Mouse (Mus musculus): ENCODE measurements at regions not wholly inside any gene's neighbourhood (a gene's known extent, or its start where the extent isn't known, plus 50 kb on each side); places are given as distances from the start of the nearest gene placed in this dataset.

- H3K27ac ChIP-seq, result no peak overlapping the region
These were observed 116.3 kb upstream of the Maf start for GRCm38 (mm10) chr8:115823673-115824477.

GRCm38 (mm10) chr8:115813426-115813825, 105.8 kb upstream of the Maf start:
- Histone ChIP-seq H3K27me3 (no peaks in the 10 kb centered on the region), H3K4me2 (replicated peaks) (no peak overlapping the region), H3K9ac (no peak overlapping the region), H3K27ac (no peak overlapping the region), H3K9me3 (no peaks in the 10 kb centered on the region), H3K4me3 (no peak overlapping the region), H3K4me1 (no peaks in the 10 kb centered on the region), H3K36me3 (no peaks in the 10 kb centered on the region)
- no peak for ATAC-seq (ENCODE audit: low FRiP score, low read depth)
- WGBS, result 60% methylated on average over 4 of the region's 4 CpGs

More at GRCm38 (mm10) chr8:115823673-115824477, 116.3 kb upstream of the Maf start:
- Histone ChIP-seq H3K4me1 (peaks cover 20% of the 10 kb centered on the region; the same call in 1 of the 2 replicates), H3K36me3 (no peaks in the 10 kb centered on the region), H3K4me3 (no peak overlapping the region), H3K9me3 (no peaks in the 10 kb centered on the region), H3K4me2 (replicated peaks) (no peak overlapping the region), H3K9ac (no peak overlapping the region), H3K27me3 (no peaks in the 10 kb centered on the region)
- WGBS, result 30% methylated on average over 8 of the region's 8 CpGs
- peak; percentile 32; the same call in 1 of the 2 replicates for ATAC-seq (ENCODE audit: low FRiP score, low read depth)

- H3K4me1 ChIP-seq, result peaks cover 6% of the 10 kb centered on the region; the same call in 1 of the 2 replicates
- no peak overlapping the region for H3K27ac ChIP-seq
- H3K4me2 ChIP-seq (replicated peaks), result no peak overlapping the region
- H3K9ac ChIP-seq, result no peak overlapping the region
- no peaks in the 10 kb centered on the region for H3K36me3 ChIP-seq
- no peak for ATAC-seq (ENCODE audit: low FRiP score, low read depth)
- H3K9me3 ChIP-seq, result no peaks in the 10 kb centered on the region
- no peaks in the 10 kb centered on the region for H3K27me3 ChIP-seq
- H3K4me3 ChIP-seq, result no peak overlapping the region
- WGBS, result 20% methylated on average over 9 of the region's 9 CpGs
These were observed 99.0 kb upstream of the Maf start for GRCm38 (mm10) chr8:115806579-115806978.

GRCm38 (mm10) chr8:115806139-115806538, 98.5 kb upstream of the Maf start:
- WGBS, result 41% methylated on average over 6 of the region's 6 CpGs
- no peaks in the 10 kb centered on the region for H3K27me3 ChIP-seq
- no peaks in the 10 kb centered on the region for H3K9me3 ChIP-seq
- H3K4me3 ChIP-seq, result no peak overlapping the region
- H3K27ac ChIP-seq, result no peak overlapping the region
- H3K9ac ChIP-seq, result no peak overlapping the region
- no peak for ATAC-seq (ENCODE audit: low FRiP score, low read depth)
- no peak overlapping the region for H3K4me2 ChIP-seq (replicated peaks)
- H3K36me3 ChIP-seq, result no peaks in the 10 kb centered on the region
- H3K4me1 ChIP-seq, result peaks cover 6% of the 10 kb centered on the region; the same call in 1 of the 2 replicates

- no peak overlapping the region for H3K27ac ChIP-seq
- WGBS, result 82% methylated on average over 1 of the region's 1 CpGs
- no peak for ATAC-seq (ENCODE audit: low FRiP score, low read depth)
- no peaks in the 10 kb centered on the region for H3K9me3 ChIP-seq
- no peak overlapping the region for H3K4me3 ChIP-seq
- H3K27me3 ChIP-seq, result no peaks in the 10 kb centered on the region
- peaks cover 3% of the 10 kb centered on the region; the same call in 1 of the 2 replicates for H3K4me1 ChIP-seq
- H3K9ac ChIP-seq, result no peak overlapping the region
- no peak overlapping the region for H3K4me2 ChIP-seq (replicated peaks)
- no peaks in the 10 kb centered on the region for H3K36me3 ChIP-seq
These were observed 86.0 kb upstream of the Maf start for GRCm38 (mm10) chr8:115793587-115793986.

- Histone ChIP-seq H3K27ac (no peak overlapping the region), H3K27me3 (no peaks in the 10 kb centered on the region), H3K9ac (no peak overlapping the region), H3K36me3 (no peaks in the 10 kb centered on the region), H3K4me1 (no peaks in the 10 kb centered on the region), H3K4me3 (no peak overlapping the region), H3K9me3 (peaks cover 3% of the 10 kb centered on the region; the same call in 1 of the 2 replicates), H3K4me2 (replicated peaks) (no peak overlapping the region)
- 74% methylated on average over 6 of the region's 6 CpGs for WGBS
- no peak for ATAC-seq (ENCODE audit: low FRiP score, low read depth)
These were observed 80.8 kb upstream of the Maf start for GRCm38 (mm10) chr8:115788421-115788820.

- no peak for ATAC-seq (ENCODE audit: low FRiP score, low read depth)
These were observed 78.6 kb upstream of the Maf start for GRCm38 (mm10) chr8:115786185-115786584.

GRCm38 (mm10) chr8:115785769-115786168, 78.2 kb upstream of the Maf start:
- Histone ChIP-seq H3K4me1 (no peaks in the 10 kb centered on the region), H3K4me2 (replicated peaks) (no peak overlapping the region), H3K4me3 (no peak overlapping the region), H3K27ac (no peak overlapping the region), H3K36me3 (no peaks in the 10 kb centered on the region), H3K9me3 (peaks cover 3% of the 10 kb centered on the region; the same call in 1 of the 2 replicates), H3K9ac (no peak overlapping the region), H3K27me3 (no peaks in the 10 kb centered on the region)
- no peak for ATAC-seq (ENCODE audit: low FRiP score, low read depth)
- 93% methylated on average over 3 of the region's 3 CpGs for WGBS

More at GRCm38 (mm10) chr8:115786185-115786584, 78.6 kb upstream of the Maf start:
- Histone ChIP-seq H3K27ac (no peak overlapping the region), H3K27me3 (no peaks in the 10 kb centered on the region), H3K4me2 (replicated peaks) (no peak overlapping the region), H3K9ac (no peak overlapping the region), H3K4me3 (no peak overlapping the region), H3K9me3 (peaks cover 3% of the 10 kb centered on the region; the same call in 1 of the 2 replicates), H3K4me1 (no peaks in the 10 kb centered on the region), H3K36me3 (no peaks in the 10 kb centered on the region)
- 95% methylated on average over 4 of the region's 4 CpGs for WGBS

- no peaks in the 10 kb centered on the region for H3K36me3 ChIP-seq
- no peak overlapping the region for H3K4me3 ChIP-seq
- no peak overlapping the region for H3K27ac ChIP-seq
- H3K9me3 ChIP-seq, result peaks cover 3% of the 10 kb centered on the region; the same call in 1 of the 2 replicates
- no peak overlapping the region for H3K4me2 ChIP-seq (replicated peaks)
- 91% methylated on average over 6 of the region's 6 CpGs for WGBS
- no peaks in the 10 kb centered on the region for H3K27me3 ChIP-seq
- H3K9ac ChIP-seq, result no peak overlapping the region
- no peak for ATAC-seq (ENCODE audit: low FRiP score, low read depth)
- no peaks in the 10 kb centered on the region for H3K4me1 ChIP-seq
These were observed 75.8 kb upstream of the Maf start for GRCm38 (mm10) chr8:115783364-115783763.

- H3K4me3 ChIP-seq, result no peak overlapping the region
- 81% methylated on average over 1 of the region's 1 CpGs for WGBS
These were observed 70.8 kb upstream of the Maf start for GRCm38 (mm10) chr8:115778433-115778832.

GRCm38 (mm10) chr8:115771060-115771459, 63.5 kb upstream of the Maf start:
- Histone ChIP-seq H3K4me2 (replicated peaks) (no peak overlapping the region), H3K27ac (no peak overlapping the region), H3K4me3 (no peak overlapping the region), H3K36me3 (no peaks in the 10 kb centered on the region), H3K9me3 (no peaks in the 10 kb centered on the region), H3K9ac (no peak overlapping the region), H3K4me1 (peaks cover 9% of the 10 kb centered on the region), H3K27me3 (no peaks in the 10 kb centered on the region)
- no peak for ATAC-seq (ENCODE audit: low FRiP score, low read depth)
- 82% methylated on average over 7 of the region's 7 CpGs for WGBS

More at GRCm38 (mm10) chr8:115778433-115778832, 70.8 kb upstream of the Maf start:
- Histone ChIP-seq H3K4me1 (no peaks in the 10 kb centered on the region), H3K4me2 (replicated peaks) (no peak overlapping the region), H3K36me3 (no peaks in the 10 kb centered on the region), H3K9me3 (no peaks in the 10 kb centered on the region), H3K27me3 (no peaks in the 10 kb centered on the region), H3K9ac (no peak overlapping the region), H3K27ac (no peak overlapping the region)
- ATAC-seq (ENCODE audit: low FRiP score, low read depth), result no peak

GRCm38 (mm10) chr8:115768631-115769030, 61.0 kb upstream of the Maf start:
- Histone ChIP-seq H3K27ac (no peak overlapping the region), H3K36me3 (no peaks in the 10 kb centered on the region), H3K9me3 (no peaks in the 10 kb centered on the region), H3K27me3 (no peaks in the 10 kb centered on the region), H3K9ac (no peak overlapping the region), H3K4me2 (replicated peaks) (no peak overlapping the region), H3K4me1 (peaks cover 12% of the 10 kb centered on the region), H3K4me3 (no peak overlapping the region)
- no peak for ATAC-seq (ENCODE audit: low FRiP score, low read depth)
- 90% methylated on average over 4 of the region's 4 CpGs for WGBS

All from limb, embryonic 13.5 days (tissue).